Mouse (Mus musculus) brain, adult 2 months (tissue): ENCODE measurements around the gene Cntn1.

Source experiments
- DNase-seq: peaks from one replicate; pipeline ENCODE4 v3.0.0; 2011; ENCODE audit warnings: low read depth, low spot score

Cntn1 gene

DNA sequence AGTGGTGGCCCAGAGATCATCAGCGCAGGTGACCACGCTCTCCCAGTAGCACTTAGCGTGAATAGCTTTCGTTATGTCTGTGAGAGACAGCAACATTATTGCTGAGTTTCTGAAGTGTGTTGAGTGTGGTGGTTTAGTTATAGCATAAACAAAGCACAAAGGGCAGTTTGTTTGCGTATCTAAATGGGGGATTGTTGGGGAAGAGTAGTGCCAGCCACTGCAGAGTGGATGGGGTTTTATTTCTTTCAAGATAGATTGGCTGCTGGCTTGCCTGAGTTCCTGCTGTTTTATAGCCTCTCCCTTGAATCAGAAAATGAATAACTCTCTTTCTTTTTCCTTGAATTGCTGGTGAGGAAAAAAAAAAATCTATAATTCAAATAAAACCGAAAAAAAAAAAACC lies 86.1 kb downstream of the Cntn1 start:
- DNase-seq: peak; percentile 65

DNA sequence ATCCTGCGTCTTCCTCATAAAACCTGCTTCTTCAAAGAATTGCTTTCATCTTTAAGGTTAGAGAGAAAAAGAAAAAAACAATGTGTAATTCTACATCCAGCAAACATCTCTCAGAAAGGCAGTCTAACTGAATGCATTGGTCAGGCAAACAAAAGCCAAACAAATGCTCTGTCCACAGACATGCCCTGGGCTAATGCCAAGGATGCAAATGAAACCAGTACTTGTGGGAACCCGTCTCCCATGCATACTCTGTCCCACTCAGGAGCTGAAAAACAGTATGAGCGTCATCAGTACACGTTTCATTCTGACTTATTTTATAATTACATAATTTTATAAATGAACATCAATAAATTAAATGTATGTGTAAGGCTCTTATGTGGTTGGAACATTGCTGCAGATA lies 91.0 kb downstream of the Cntn1 start:
- DNase-seq: peak; percentile 57

DNA sequence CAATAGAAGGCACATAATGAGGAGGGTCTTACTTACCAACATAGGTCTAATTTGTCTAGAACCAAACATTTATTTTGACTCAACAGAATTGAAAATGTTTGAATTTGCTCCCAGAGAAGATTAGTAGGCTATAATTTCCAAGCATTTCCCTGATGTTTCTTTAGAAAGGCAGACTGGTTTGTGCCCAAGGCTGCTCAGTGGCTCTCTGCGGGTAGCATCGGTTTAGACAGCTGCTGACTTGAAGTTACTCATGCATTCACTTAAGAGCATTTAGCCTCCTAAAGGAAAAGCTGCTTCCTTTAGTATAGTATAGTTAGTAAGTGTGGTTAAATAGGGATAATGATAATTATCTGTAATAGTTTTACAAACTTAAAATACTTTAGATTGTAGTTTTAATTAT lies 104.0 kb downstream of the Cntn1 start:
- DNase-seq: peak; percentile 61

GRCm38 (mm10) chr15:92160855-92161162 lies 109.8 kb downstream of the Cntn1 start:
- DNase-seq: no peak

- peak; percentile 84 for DNase-seq
These were observed 110.4 kb downstream of the Cntn1 start for GRCm38 (mm10) chr15:92161163-92162025.

- DNase-seq: peak; percentile 77
These were observed 111.9 kb downstream of the Cntn1 start for GRCm38 (mm10) chr15:92162835-92163234.

DNA sequence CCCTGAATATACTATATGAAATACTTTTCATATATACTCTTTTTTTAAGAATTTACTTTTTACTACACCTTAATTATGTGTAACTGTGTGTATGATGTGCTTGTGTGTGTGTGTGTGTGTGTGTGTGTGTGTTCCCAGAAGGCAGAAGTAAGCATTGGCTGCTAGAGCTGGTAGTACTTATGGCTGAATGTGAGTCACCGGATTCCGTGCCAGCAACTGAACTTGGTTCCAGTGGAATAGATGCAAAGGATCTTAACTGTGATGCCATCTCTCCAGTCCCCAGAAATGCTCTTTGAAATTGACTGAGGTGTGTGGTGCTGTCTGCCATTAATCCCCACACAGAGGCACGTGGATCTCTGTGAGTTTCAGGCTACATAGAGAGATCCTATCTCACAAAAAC lies 113.2 kb downstream of the Cntn1 start:
- peak; percentile 91 for DNase-seq

GRCm38 (mm10) chr15:92166266-92166665 lies 115.3 kb downstream of the Cntn1 start:
- peak; percentile 96 for DNase-seq

DNA sequence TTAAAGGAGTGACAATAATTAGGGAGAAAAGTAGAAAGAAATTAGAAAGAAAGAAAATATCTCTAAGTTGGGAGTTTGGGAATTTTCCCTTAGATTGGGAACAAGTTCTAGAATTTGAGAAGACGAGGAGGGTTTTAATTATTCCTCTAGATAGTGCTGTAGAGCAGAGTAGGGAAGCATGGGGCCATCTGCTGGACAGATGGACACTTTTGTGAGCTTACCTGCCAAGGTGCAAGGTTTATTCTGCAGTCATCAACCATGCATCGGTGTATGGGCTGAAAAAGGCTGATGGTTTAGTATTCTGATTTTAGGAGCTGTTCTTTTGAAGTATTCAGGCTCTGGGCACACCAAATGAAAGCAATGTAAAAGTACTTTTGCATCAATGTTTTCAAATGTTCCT lies 124.8 kb downstream of the Cntn1 start:
- peak; percentile 81 for DNase-seq

GRCm38 (mm10) chr15:92177413-92177812 lies 126.4 kb downstream of the Cntn1 start:
- peak; percentile 59 for DNase-seq

GRCm38 (mm10) chr15:92185484-92185883 lies 134.5 kb downstream of the Cntn1 start:
- no peak for DNase-seq

GRCm38 (mm10) chr15:92190000-92190399 lies 139.0 kb downstream of the Cntn1 start:
- DNase-seq: peak; percentile 85

DNA sequence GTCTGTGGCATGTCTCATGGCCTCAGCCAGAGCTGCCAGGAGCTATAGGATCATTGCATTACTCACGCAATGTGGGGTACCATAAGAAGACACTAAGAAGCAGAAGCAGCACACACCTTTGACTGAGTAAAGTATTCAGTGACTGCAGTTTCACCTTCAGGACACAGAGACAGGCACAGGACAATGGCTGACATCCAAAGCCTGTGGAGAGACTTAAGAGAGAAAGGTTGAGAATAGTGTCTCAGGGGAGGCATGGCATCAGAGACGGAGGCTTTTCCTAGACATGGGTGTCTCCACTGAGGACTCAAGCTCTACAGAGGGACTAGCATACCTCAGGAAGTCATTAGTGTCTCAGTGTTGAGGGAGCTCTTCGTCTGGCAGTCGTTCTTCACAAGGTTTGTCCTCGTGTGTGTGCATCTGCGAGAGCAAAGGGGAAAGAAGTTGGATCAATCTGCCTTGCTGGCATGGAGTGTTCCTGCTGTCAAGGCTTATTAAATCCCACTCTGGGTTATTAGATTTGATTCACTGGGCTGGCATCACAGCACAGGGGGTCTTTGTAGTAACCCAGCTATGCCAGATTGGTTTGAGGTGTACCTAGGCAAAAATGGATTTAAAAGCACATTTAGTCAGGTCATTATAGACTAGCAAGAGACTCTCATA lies 149.5 kb downstream of the Cntn1 start:
- peak; percentile 43 for DNase-seq

DNA sequence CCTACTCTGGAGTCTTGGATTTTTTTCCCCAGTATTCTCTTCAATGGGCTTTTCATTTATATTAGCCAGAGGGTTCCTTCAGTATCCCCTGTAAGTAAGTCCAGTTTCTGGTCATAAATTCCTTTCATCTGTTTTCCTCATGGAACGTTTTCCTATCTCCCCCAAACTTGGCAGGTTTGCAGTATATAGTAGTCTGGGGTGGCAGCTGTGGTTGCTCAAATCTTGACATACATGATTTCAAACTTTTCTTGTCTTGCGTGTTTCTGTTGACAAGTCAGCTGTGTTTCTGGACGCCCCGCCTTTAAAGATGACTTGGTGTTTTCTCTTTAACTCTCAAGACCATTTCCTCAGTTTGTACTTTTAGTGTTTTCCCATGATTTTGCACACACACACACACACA lies 155.7 kb downstream of the Cntn1 start:
- no peak for DNase-seq

GRCm38 (mm10) chr15:92209778-92210177 lies 158.8 kb downstream of the Cntn1 start:
- peak; percentile 77 for DNase-seq

DNA sequence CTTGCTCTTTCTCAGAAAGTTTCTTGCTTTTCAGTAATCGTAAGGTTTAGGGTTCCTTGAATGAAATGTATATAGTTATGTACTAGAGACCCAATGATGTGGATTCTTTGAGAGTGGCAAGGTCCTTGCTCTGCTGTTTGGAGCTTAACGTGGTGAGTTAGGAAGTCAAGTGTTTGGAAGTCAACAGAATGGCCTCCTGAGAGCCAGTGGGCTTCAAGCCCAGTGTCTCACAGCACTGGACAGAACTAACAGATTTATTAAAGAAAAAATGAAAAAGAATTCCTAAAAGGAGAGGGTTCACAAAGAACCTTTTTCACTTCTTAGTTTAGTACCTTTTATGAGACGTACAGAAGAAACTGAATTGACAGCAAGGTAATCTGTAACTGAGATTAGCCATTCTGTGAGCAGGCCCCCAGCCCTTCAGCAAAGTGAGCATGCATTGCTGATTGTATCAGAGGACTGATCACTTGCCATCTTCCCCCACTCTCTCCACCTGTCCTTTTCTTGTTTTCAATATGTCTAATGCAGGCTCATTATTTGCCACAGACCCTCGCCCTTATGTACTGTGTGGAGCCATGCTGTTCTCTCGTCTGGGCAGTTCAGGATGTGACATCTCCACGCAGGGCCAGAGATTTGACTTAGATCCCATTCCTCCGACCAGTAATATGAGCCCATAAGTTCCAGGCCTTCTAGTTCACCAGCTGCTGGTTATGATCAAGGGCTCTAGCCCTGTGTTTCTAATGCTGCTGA lies 159.7 kb downstream of the Cntn1 start:
- DNase-seq: no peak

DNA sequence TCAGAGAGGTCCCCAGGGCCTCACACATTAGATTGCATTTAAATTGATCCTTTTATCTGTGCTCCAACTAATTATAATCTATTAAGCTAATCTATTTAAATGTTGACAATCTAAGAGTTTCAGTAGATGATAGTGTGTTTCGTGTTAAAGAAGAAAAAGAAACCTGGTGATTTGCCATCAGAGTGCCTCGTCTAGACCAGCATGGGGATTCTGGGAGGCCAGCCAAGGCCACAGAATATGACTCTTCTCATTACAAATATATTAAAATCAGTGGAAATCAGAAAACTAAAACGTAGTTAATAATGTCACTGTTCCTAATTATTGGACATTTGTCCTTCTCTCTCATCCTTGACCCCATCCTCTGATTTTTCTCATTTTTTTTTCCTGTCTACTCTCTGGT lies 164.9 kb downstream of the Cntn1 start:
- DNase-seq: peak; percentile 31

DNA sequence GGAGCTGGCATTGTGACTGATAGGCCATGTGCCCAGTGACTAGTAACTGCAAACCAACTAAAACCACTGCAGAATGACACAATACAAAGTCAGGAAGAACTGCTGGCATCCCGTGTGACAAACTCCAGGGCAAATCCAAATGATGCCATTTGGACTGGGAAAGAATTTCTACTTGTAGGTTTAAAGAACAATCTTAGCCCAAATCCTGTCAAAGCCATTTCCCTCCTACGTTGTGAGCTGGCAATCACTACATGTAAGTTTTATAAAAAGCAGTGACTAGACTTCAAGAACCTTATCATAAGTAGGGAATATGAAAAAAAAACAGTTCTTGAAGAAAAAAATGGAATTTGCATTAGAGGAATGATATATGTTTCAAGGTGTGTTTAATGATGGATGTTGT lies 170.5 kb downstream of the Cntn1 start:
- peak; percentile 69 for DNase-seq

- peak; percentile 71 for DNase-seq
These were observed 180.4 kb downstream of the Cntn1 start for GRCm38 (mm10) chr15:92231386-92231785.

DNA sequence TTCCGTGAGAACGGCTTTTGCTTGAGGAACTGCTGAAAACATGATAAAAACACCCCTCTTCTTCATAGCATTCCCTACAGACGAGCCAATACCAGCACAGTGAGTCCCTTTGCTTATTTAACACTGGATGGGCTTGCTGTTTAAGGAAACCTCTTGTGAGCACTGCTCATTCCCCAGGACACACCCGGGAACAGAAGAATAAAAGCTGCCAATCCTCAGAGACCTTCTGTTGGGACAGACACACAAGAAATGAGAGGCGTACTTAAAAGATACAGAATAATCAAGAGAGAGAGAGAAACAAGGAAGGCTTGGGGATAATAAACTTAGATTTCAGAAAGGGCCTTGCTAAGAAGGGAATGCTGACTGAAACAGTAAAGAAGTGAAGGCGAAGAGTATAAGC lies 184.9 kb downstream of the Cntn1 start:
- peak; percentile 14 for DNase-seq

GRCm38 (mm10) chr15:92264980-92265707 lies 214.2 kb downstream of the Cntn1 start:
- DNase-seq: peak; percentile 87

DNA sequence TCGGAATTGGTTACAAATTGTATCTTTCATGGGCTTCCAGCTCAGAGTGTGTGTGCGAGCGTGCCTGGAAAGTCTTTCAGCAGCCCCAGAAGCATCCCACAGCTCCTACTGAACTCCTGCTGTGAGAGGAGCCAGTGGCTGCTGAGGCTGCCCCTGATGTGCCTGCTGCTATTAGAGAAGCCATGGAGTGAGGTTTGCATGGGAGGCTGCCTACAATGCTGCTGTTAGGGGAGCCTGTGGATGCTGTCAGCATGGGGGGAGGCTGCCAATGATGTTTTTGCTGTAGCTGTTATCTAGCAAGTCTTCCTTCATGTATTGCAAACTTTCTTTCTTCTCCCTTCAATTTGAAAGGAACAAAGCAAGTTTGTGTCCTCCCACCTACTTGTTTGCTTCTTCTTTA lies 217.4 kb downstream of the Cntn1 start:
- peak; percentile 32 for DNase-seq
